Mouse (Mus musculus) C2C12 (cell line): Measurements from ENCODE around the gene Ddo.

Source experiments
- CEBPB ChIP-seq: IDR thresholded peaks from one replicate; pipeline ENCODE4 v1.6.1; 2011; ENCODE audit warnings: low read depth, mild to moderate bottlenecking, control low read depth, moderate library complexity
- CTCF ChIP-seq: IDR thresholded peaks from one replicate; pipeline ENCODE4 v1.5.1; 2011; ENCODE audit not compliant: control insufficient read depth, insufficient read depth, insufficient read length
- FOSL1 ChIP-seq: IDR thresholded peaks from one replicate; pipeline ENCODE4 v1.8.0; 2011; ENCODE audit warnings: mild to moderate bottlenecking, low read length; ENCODE audit not compliant: poor library complexity, insufficient read depth, severe bottlenecking
- MAX ChIP-seq: IDR thresholded peaks from one replicate; pipeline ENCODE4 v1.6.1; 2011; ENCODE audit warnings: mild to moderate bottlenecking, control low read depth
- MYOD1 ChIP-seq: IDR thresholded peaks from one replicate; pipeline ENCODE4 v1.6.1; 2011; ENCODE audit warnings: low read depth; ENCODE audit not compliant: control insufficient read depth, insufficient read length
- MYOG ChIP-seq: IDR thresholded peaks from one replicate; pipeline ENCODE4 v1.6.1; 2011; ENCODE audit not compliant: control insufficient read depth, insufficient read length; ENCODE audit errors: extremely low read depth
- USF1 ChIP-seq: IDR thresholded peaks from one replicate; pipeline ENCODE4 v1.6.1; 2011; ENCODE audit warnings: low read depth, mild to moderate bottlenecking, control low read depth, moderate library complexity

GRCm38 (mm10) chr10:40725471-40725870 lies 95.7 kb downstream of the Ddo start:
- TF ChIP-seq MAX (no peak), CTCF (no peak), MYOG (no peak), CEBPB (no peak), MYOD1 (no peak), USF1 (no peak), FOSL1 (no peak)
